Mouse (Mus musculus) stomach, postnatal 0 days (tissue): Measurements from ENCODE around the gene Scp2.

Experiments used
- CTCF ChIP-seq: IDR thresholded peaks from 2 replicates; pipeline ENCODE4 v1.5.1; 2016; ENCODE audit warnings: antibody characterized with exemption, low read depth, mild to moderate bottlenecking, moderate library complexity
- EP300 ChIP-seq: optimal IDR thresholded peaks from 2 replicates; pipeline ENCODE3; 2016; ENCODE audit warnings: antibody characterized with exemption

- TF ChIP-seq CTCF (no peak), EP300 (no peak)
Measured at GRCm38 (mm10) chr4:108092741-108093397, 51.9 kb downstream of the Scp2 start.
